Mouse (Mus musculus) naive thymus-derived CD4-positive, alpha-beta T cell, adult 2 months (primary cell): Measurements from ENCODE around the gene Cyp27a1.

ENCODE experiments used
- DNase-seq: peaks from one replicate; pipeline ENCODE4 v3.0.0-alpha.2; 2011; ENCODE audit warnings: low read depth

Gene Cyp27a1

DNA sequence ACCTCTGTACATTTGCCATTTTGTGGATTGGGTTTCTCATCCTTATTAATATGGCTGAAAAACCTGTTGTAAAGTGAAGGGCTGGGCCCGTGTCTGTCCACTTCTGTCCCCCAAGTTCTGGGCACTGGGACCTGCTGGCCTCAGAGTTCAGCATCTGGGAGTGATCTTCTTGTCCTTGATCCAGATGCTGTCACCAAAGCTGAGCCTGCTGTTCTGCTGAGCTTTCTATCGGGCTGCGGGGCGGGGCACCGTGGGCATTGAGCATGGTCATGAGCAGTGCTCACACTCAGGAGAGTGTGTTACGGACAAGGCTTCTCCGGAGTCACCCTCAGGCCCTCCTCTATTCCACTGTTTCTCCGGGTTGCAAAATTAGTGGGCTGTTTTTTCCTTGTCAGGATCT lies 4.7 kb downstream of the Cyp27a1 start:
- DNase-seq, result no peak

DNA sequence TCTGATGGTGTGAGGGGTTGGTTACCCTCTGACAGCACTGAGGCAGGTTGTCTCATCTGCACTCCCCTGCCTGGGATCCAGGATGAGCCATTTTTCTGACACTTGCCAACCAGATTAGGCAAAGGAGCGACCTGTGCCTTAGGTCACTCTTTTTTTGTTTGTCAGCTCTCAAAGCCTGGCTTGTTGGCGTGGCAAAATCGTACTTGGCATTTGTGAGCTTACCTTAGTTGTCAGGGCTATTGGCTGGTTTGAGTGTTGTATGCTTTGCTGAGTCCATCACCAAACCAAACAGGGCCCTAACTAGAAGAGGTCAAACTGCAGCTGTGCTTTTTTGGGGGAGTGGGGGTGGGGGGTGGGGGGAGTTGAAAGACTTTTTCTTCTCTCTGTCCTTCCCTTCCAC lies 5.9 kb downstream of the Cyp27a1 start:
- no peak for DNase-seq

DNA sequence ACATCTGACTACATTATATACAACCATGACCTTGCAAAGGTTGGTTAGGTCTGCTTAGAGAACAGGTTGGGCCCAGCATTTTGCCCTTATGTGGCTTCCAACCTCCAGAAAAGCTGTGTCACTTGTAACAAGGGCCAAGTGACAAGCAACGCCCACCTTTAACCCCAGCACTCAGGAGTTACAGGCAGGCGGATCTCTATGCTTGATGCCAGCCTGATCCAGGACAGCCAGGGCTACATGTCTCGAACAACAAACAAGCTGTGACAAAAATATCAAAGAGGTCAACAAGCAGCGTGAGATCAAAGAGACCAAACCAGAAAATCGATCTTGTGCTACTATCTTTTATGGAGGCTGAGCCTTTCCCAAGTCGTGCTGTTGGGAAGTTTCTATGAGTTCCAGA lies 8.3 kb downstream of the Cyp27a1 start:
- no peak for DNase-seq

DNA sequence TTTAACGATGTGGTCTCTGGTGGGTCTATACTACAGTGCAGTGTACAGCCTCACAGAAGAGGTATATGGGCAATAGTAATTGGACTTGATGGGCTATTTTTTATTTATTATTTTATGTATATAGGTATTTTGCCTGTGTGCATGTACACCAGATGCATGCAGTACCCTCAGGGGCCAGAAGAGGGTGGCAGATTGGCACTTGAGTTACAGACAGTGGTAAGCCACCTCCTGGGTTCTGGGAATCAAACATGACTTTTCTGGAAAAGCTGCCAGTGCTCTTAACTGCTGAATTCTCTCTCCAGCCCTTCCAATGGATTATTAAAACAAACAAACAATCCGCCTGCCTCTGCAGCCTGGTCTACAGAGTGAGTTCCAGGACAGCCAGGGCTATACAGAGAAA lies 10.4 kb downstream of the Cyp27a1 start:
- no peak for DNase-seq

DNA sequence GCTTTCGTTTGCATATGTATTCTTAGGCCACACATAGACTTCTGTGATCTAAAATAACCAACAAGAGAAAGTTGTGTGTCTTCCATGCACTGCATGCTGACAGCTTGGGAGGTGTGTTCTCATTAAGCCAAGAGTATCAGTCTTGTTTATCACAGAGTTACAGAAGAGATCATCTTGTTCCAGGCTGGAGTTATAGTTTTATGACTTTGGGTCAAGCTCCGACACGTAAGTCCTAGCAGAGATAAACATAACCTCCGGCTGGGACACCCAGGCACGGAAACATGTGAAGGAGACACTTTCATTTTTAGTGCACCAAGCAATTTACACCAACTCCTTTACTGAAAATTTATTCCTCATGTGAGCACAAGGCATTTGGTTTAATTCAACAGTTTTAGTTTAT lies 12.7 kb downstream of the Cyp27a1 start:
- no peak for DNase-seq

DNA sequence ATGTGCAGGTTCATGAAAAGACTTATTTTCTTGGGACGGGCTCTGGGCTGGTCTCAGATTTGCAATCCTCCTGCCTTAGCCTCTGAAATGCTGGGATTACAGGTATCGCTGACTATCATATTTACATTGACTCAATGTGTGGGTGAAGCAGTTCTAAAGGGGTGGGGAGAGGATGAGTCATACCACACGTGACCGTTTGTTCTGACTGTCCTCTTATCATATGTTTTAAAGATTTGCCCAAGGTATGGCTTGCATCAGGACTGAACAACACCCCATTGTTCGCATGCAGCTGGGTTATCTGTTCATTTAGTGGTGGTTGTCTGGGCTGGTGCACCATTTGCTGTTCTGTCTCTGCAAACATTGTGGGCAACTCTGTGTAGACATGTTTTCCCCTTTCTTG lies 13.3 kb downstream of the Cyp27a1 start:
- DNase-seq, result no peak

DNA sequence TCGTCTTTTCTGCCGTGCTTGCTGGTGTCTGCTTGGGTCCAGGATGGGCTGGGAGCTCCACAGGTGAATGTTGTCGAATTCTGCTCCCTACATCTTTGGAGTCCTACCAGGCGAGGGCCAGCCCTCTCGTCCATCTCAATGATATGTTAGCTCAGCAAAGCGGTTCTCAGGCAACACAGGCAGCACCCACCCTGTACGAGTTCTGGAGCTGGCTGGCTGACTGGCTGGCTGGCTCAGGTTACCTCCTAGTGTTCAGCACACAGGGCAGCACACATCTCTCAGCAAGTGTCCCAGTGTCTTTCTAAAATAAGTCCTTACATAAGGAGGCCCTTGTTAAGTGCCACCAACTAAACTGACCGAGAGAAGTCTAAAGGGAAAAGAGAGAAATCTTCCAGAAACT lies 15.1 kb downstream of the Cyp27a1 start:
- DNase-seq, result no peak

DNA sequence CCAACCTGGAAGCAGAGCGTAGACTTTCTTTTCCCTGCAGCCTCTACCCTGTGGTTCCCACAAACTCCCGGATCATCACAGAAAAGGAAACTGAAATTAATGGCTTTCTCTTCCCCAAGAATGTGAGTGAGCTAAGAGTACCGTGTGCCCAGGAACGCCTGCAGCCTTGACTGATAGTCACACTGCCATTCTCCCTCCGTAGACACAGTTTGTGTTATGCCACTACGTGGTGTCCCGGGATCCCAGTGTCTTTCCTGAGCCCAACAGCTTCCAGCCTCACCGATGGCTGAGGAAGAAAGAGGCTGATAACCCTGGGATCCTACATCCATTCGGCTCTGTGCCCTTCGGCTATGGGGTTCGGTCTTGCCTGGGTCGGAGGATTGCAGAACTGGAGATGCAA lies 23.6 kb downstream of the Cyp27a1 start:
- no peak for DNase-seq

DNA sequence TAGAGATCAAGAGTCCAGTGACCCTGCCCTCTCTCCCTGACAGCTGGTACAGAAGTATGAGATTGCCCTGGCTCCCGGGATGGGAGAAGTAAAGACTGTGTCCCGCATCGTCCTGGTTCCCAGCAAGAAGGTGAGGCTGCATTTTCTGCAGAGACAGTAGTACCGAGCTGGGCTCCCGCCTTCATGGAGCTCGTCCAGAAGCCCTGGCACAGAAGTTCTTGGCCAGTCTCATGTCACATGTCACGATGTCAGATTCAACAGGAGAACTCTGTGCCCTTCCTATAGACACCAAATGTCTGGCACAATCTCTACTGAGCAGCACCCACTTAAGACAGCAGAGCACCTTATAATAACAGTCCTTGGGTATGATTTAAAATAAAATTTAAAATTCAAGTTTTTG lies 24.1 kb downstream of the Cyp27a1 start:
- DNase-seq, result no peak

DNA sequence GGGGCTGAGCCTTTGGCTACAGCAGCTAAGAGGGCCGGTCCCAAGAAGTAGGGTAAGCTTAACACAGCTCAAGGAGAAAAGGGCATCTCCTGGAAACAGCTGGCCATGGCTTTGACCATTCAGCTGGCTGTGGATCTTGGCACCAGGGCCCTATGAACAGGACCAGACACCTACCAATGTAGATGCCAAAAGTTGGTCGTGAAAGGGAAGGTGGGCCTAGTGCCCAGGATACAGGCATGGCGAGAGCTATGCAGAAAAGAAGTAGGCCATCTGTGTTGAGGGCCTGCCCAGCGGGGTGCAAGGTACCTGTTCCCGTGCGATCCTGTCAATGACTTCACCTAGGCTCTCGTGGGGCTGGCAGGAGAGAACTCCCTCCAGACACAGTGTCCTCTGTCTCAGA lies 27.5 kb downstream of the Cyp27a1 start:
- DNase-seq, result no peak

DNA sequence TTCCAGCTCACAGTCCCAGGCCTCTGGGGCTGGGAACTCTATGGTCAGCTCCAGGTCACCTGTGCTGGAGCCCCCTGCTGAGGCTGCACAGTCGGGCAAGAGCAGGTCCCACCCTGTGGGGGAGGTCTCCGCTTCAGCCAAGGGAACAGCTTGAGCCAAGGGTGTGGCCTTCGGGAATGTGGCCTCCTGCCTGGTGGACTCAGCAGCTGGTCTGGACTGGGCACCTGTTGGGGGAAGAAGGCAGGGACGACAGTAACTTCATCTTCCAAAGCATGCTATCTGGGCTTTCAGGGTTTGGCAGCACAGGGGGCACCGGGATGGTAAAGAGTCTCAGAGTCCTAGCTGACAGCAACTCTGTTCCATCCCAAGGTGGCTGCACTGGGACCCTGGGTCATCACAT lies 34.0 kb downstream of the Cyp27a1 start:
- DNase-seq, result no peak

DNA sequence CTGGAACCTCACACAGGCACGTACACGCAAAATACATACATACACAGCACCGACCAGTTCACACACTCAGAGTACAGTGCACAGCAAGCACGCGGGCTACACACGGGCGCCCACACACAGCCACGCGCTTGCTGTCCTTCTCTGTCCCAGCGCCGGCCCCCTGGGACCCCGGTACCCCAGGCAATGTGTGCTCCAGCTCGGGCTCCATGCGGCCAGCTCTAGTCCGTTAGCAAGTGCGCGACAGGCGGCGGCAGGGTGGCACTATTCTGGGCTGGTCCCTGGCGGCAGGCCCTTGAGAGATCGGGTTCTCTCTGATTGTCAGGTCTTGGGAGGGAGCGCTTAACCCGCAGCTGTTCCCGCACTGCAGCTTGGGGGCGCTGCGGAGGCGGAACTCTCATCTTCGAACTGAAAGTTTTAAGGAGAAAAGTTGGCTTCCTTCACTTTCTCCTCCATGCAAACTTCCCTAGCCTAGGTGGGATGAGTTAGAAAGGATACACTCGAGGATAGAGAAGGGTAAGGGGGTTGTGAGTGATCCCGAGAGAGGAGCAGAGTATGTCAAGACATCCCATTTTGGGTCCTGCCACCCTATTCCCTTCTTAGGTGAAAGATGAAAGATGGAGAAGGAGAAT lies 35.4 kb downstream of the Cyp27a1 start, which contains the start of gene Prkag3:
Prkag3 (minus strand) TSS at position 579 of the 629 bp plus-strand sequence.
- peak; percentile 21 for DNase-seq

DNA sequence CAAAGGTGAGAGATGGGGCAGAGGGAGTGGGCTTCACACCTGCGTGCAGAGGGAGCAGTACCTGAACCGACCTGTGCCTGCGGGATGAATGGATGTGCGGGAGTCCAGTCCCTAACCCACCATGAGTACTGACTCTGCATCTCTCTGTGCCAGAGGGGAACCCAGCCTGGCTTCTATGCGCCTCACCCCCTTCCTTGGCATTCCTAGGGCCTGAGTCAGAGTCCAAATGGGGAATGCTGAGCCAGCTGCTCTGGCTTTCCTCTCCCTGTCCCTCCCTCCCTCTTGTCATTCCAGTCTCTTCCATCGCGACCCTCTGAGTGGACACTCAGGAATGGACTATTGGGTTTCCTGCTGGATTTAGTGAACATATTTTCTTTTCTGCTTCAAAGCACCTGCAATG lies 35.9 kb downstream of the Cyp27a1 start:
- DNase-seq, result no peak

DNA sequence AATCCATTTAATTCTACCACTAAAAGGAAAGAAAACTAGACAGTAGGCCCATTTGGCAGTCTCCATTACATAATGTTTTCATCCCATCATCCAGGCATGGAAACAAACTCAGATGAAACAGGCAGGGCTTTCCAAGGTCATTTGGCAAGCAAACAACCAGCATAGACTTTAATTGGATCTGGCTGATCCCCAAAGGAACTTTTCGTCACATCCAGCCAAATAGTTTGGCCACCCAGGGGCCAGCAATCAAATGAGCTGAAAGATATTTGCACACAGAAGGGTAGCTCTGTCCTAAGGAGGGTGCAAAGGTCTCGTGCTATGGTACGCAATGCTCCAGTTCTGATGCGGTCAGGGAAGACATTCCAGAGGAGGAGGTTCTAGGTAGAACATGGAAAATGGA lies 37.3 kb downstream of the Cyp27a1 start:
- no peak for DNase-seq

DNA sequence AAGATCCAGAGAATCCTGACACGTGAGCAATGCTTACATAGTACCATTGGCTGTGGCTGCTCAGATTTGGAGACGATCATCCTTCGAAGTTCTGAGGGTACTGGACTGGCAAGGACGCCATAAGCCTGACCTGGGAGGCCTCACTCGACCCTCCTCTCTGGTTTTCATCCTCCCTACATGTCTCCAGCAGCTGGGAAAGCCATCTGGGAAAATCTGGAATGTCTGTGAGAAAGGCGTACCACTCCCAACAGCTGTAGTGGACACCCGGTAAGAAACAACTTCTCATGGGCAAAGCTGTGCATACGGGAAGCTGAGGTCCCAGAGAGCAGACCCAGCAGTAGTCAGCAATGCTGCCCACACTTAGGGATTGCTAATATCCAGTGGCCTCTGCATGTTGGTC lies 38.8 kb downstream of the Cyp27a1 start:
- DNase-seq, result no peak

DNA sequence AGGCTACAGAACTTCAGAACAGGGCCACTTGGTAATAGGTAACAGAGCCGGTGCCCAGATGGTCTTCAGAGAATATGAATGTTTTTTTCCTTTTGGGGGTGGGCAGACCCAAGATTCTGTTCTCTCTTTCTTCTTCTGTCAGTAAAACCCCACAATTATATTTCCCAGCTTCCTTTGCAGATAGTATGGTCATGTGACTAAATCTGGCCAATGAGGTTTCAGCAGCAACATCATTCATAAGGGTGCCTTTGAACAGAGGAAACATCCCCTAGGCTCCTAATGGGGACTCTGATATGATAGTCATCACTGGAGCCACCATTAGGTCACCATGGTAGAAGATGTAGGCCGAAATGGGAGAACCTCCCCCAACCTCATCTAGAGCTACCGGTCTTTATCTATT lies 39.5 kb downstream of the Cyp27a1 start:
- no peak for DNase-seq

DNA sequence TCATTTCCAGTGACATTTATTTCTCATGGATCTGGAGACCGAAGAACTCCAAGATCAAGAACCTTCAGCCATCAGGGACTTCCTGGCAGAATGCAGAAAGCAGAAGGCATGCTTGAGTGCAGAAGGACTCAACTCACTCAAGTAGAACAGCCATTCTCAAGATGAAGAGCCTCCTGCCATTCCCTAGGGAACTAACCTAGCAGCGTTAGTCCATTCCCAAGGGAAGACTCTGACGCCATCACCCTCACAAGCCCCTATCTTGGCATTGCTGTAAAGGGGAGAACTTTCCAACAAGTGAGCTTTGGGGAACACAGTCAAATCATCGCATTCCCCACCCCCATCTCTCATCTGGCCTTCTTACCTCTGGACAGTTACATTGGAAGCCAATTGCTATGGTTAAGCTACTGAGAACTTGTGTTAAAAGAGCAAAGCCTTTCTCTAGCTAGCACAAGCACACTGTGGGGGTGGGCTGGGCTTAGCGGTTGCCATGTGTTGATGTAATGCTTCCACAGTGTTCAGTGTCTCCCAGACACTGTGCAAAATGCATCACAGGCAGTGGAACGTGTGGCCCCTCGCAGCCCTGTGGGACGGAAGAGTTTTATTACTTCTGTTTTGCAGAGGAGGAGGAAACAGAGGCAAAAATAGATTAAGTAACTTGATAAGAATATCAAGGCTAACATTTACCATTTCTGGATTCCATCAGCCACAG lies 40.0 kb downstream of the Cyp27a1 start:
- no peak for DNase-seq

DNA sequence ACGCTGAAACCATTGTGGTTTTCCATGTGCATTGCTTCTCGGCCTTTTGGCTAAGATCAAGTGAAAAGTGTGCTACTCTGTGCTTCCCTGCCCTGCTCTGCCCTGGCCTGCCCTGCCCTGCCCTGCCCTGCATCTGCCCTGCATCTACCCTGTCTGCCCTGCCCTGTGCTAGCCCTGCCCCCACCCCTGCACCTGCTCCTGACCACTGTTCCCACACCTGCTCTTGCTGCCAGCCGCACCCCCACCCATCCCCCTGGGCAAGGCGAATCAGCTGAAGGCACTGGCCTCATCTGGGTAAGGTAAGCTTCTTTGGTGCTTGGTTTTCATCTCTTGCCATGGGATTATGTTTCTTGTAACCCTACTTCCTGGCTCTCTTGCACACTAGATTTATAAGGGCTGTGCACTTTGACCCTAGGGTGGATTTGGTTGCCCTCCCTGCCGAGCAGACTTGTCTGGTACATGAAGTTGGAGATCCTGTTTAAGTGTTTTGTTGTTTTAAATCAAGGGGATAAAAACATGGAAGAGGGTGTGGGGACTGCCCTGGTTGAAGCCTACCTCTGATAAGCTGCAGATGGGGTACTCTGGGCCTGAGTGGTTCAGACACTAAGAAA lies 40.9 kb downstream of the Cyp27a1 start:
- no peak for DNase-seq

DNA sequence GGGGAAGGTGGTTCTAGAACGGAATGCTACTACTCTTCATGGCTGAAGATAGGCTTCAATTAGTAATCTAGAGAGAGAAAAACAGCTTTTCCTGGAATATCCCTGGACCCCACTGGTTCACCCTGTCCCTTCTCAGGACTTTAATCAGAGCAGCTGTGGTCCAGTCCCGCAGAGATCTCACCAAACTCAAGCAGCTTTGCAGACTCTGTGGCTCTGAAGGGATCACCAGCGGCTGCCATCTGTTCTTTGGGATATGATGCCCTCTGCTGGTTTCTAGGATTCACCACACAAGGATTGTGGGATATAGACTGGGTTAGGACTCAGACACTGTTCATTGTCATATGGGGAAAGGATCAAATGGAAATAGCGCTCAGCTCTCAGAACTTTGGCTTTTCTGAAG lies 46.4 kb downstream of the Cyp27a1 start:
- no peak for DNase-seq

DNA sequence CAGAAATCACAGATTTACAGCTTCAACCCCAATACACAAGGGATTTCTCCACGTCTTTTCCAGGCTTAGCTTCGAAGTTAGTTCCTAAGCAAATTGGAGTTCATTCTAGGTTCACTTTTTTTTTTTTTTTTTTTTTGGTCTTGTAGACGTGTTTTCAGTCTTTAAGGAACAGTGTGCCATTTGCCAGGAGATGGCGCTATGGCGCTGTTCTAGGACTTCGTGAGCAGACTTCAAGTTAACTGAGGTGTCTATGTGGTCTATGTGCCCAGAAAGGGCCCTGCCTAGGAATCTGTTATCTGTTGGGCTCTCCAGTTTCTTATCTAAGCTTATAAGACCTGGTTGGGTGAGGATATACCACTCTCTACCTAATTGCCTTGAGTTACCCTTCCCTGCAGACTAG lies 49.7 kb downstream of the Cyp27a1 start:
- peak; percentile 64 for DNase-seq

DNA sequence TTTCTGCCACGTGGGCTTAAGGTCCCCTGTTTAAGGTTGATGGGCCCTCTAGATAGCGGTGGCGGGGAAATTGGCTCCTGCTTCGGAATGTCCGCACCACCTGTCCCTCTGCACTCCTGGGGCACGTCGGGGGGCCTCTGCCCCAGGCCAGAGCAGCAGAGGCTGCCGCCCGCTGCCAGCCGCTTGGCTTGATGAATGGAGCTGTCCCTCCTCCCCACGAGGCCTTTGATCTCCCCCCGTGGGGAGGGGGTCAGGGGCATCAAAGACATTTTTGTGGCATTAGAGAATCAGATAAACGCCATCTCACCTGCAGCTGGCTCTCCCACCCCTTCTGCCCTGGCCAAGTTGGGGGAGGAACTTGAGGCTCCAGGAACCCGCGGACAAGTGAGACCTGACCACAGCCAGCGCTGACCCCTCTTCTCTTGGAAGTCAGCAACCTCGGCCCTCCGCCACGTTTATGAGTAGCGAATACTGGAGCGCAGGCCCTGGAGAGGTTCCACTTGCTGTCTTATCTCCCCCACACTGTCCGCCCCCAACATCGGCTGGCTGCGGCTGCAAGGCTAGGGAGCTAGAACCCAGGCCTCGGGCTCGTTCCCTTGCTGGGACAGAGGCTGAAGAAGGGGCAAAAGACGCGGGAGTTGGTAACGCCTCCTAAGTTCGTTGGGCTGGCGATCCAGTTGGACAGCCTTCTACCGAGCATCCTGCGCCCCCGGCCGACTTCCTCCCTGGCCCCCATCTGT lies 57.5 kb downstream of the Cyp27a1 start:
- DNase-seq, result no peak

DNA sequence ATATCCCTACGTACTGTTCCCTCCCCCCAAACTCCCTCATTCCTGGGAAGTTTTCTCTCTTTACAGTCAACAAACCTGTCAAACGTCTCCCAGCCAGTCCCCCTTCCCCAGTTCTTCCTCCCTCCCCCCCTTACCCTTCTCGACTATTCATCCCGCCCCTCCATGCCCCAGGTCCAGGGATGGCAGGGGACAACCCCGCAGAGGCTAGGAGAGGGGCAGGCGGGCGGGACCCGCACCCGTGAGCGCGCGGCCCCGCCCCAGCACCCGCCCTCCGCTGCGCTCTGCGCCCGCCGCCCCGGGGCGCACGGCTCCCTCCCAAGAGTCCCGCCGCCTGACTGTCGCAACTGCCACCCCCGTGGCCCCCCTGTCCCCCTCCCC lies 58.1 kb downstream of the Cyp27a1 start:
- no peak for DNase-seq

DNA sequence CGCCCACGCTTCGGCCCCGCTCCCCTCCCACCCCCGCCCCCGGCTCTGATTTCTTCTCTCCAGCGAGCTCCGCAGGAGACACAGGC lies 58.3 kb downstream of the Cyp27a1 start, which contains the start of gene Wnt6:
Wnt6 (plus strand) TSS at position 48 of the 86 bp plus-strand sequence.
- DNase-seq, result no peak
